Mouse (Mus musculus) neural tube, embryonic 13.5 days (tissue): ENCODE data around the gene Hdhd3. TPM values are rescaled to one million over a fixed set of nuclear protein-coding genes. Genes with fewer than 3 reads are reported as not detected.

Experiments used
- ATAC-seq: fragments of 200-750 bp; cut with Nextera tagmentation; 2 replicates; pipeline ENCODE4 v1.8.0; 2017; ENCODE audit warnings: low read depth, mild to moderate bottlenecking, moderate TSS enrichment, moderate library complexity
- H3K27ac ChIP-seq: fragments of 300-500 bp; sonication (generic); replicated peaks from 2 replicates; pipeline ENCODE4 v1.5.1; 2015; ENCODE audit warnings: moderate library complexity, mild to moderate bottlenecking, inconsistent platforms
- H3K27me3 ChIP-seq: fragments of 300-500 bp; sonication (generic); 2 replicates; pipeline ENCODE4 v1.6.1; 2015; ENCODE audit warnings: mild to moderate bottlenecking, inconsistent platforms
- H3K36me3 ChIP-seq: fragments of 300-500 bp; sonication (generic); 2 replicates; pipeline ENCODE4 v1.6.1; 2015; ENCODE audit warnings: mild to moderate bottlenecking, inconsistent platforms
- H3K4me1 ChIP-seq: fragments of 300-500 bp; sonication (generic); replicated peaks from 2 replicates; pipeline ENCODE4 v1.6.1; 2015; ENCODE audit warnings: inconsistent platforms
- H3K4me2 ChIP-seq: fragments of 300-500 bp; sonication (generic); 2 replicates; pipeline ENCODE4 v1.6.1; 2015; ENCODE audit warnings: inconsistent platforms, mild to moderate bottlenecking, moderate library complexity
- H3K4me3 ChIP-seq: fragments of 300-500 bp; sonication (generic); 2 replicates; pipeline ENCODE4 v1.5.1; 2015; ENCODE audit warnings: mild to moderate bottlenecking, inconsistent platforms
- H3K9ac ChIP-seq: fragments of 300-500 bp; sonication (generic); 2 replicates; pipeline ENCODE4 v1.6.1; 2015; ENCODE audit warnings: moderate library complexity, mild to moderate bottlenecking, inconsistent platforms
- H3K9me3 ChIP-seq: fragments of 300-500 bp; sonication (generic); 2 replicates; pipeline ENCODE4 v1.6.1; 2016; ENCODE audit warnings: inconsistent platforms
- WGBS: fragments of 180-500 bp; shearing (Covaris S2); methylation state at CpG from one replicate; pipeline ENCODE4 v1.1.7; 2015; 5-methylcytosine and 5-hydroxymethylcytosine counted together
- polyA plus RNA-seq: library from polyadenylated mRNA; unstranded; fragments of >200 nt; fragmentation: Nextera tagmentation; extraction: Ambion mirVana; gene quantifications from 2 replicates; pipeline ENCODE4 v1.2.1, GENCODE M21; 2015

Hdhd3 gene
- 13.1 and 14.2 TPM in 2 replicates for polyA plus RNA-seq

DNA sequence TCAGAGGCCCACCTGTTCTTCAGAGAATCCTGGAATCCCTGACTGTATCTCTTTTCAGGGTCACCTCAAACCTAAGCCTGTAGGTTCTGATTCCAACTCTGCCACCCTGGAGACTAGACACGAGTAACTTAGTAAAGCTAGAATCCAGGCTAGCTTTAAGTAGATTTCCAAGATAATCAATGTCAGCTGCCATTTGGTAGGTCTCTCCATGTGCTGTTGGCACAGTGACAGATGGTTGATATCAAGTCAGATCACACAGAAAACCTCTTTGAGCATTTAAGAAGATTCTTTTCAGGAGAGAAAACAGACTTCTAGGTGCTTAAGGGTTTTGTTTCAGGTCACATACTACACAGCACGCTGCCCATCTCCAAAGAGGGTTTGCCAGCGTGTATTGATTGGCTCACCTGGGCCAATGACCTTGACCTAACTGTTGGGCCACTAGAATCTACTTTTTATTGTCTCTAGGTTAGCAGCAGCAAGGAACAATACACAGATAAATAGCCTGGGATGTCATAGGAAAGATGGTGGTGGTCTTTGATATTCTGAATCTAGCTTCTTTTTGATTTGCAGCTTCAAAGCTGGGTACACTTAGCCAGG, at the start of gene Hdhd3:
TSS of gene Hdhd3 (minus strand) at position 94 of the 597 bp plus-strand sequence.
- no peaks in the 10 kb centered on the region for H3K9me3 ChIP-seq
- H3K36me3 ChIP-seq, result peaks cover 27% of the 10 kb centered on the region
- H3K4me1 ChIP-seq, result peaks cover 15% of the 10 kb centered on the region
- H3K4me3 ChIP-seq, result peak within 1 kb of the TSS; percentile 75
- H3K27ac ChIP-seq, result peak within 1 kb of the TSS; percentile 42; the same call in 1 of the 2 replicates
- H3K9ac ChIP-seq, result peak within 1 kb of the TSS; percentile 84
- WGBS, result 81% methylated on average over 3 of the region's 3 CpGs
- no peak for ATAC-seq
- peak within 1 kb of the TSS; percentile 66 for H3K4me2 ChIP-seq
- H3K27me3 ChIP-seq, result no peaks in the 10 kb centered on the region

DNA sequence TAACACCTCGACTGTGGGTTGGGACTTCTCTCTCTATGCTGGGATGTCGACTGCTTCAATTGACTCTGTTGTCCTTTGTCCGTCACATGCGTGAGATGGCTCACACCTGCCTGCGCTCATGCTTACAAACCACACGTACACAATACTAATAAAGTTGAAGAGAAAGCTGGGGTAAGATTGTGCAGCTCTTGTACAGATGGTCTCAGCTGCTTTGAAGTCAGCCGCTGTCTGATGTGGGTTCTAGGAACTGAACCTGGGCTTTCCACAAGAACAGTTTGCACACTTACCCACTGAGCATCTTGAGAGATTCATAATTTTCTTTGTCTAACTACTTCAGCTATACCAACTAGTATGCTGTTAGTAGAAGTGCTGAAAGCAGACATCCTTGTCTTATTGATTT, 48.7 kb upstream of the Hdhd3 start:
- Histone ChIP-seq H3K36me3 (no peaks in the 10 kb centered on the region), H3K4me2 (no peak overlapping the region), H3K4me3 (no peak overlapping the region), H3K27me3 (no peaks in the 10 kb centered on the region), H3K27ac (no peak overlapping the region), H3K9ac (no peak overlapping the region), H3K9me3 (no peaks in the 10 kb centered on the region), H3K4me1 (no peaks in the 10 kb centered on the region)
- no peak for ATAC-seq
- 89% methylated on average over 7 of the region's 7 CpGs for WGBS

DNA sequence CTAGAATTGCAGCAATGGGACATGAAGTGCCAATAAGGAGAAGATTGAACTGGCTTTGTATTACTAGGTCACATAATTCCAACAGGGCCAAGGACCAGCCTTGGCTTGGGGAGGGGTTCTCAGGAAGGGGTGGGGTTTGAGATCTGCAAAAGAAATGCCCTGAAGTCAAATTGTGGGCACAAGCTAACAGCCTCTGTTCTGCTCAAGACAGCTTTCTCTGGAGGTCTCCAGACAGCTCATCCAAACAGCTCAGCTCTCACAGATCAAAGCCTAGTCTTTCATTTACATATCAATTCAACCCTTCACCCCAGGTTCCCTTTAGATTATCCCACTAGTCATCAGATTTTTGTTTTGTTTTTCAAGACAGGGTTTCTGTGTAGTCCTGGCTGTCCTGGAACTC, 41.5 kb upstream of the Hdhd3 start:
- no peaks in the 10 kb centered on the region for H3K4me1 ChIP-seq
- no peaks in the 10 kb centered on the region for H3K9me3 ChIP-seq
- H3K4me3 ChIP-seq, result no peak overlapping the region
- H3K4me2 ChIP-seq, result no peak overlapping the region
- ATAC-seq, result no peak
- no peaks in the 10 kb centered on the region for H3K27me3 ChIP-seq
- H3K9ac ChIP-seq, result no peak overlapping the region
- no peaks in the 10 kb centered on the region for H3K36me3 ChIP-seq
- no peak overlapping the region for H3K27ac ChIP-seq

DNA sequence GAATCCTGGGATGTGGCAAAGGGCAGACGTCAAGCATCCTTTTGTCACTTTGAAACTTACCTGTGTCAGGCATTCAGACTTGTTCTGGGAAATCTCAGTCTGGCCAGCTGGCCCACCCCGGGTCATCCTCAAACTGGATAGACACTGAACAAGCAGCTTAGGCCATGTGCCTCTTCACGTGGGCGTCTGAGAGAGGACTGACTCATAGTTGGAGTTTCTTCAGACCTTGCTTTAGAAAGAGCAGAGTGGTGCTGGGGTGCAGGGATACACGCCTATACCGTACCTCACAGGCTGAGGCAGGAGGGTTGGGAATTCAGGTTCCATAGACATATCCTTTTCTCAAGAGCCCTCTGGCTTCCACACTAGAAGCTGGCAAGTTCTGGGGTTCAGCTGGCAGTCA, 40.5 kb upstream of the Hdhd3 start:
- Histone ChIP-seq H3K4me1 (no peaks in the 10 kb centered on the region), H3K36me3 (no peaks in the 10 kb centered on the region), H3K4me3 (no peak overlapping the region), H3K9ac (no peak overlapping the region), H3K27ac (no peak overlapping the region), H3K4me2 (no peak overlapping the region), H3K9me3 (no peaks in the 10 kb centered on the region), H3K27me3 (no peaks in the 10 kb centered on the region)
- WGBS, result 88% methylated on average over 6 of the region's 6 CpGs
- no peak for ATAC-seq

DNA sequence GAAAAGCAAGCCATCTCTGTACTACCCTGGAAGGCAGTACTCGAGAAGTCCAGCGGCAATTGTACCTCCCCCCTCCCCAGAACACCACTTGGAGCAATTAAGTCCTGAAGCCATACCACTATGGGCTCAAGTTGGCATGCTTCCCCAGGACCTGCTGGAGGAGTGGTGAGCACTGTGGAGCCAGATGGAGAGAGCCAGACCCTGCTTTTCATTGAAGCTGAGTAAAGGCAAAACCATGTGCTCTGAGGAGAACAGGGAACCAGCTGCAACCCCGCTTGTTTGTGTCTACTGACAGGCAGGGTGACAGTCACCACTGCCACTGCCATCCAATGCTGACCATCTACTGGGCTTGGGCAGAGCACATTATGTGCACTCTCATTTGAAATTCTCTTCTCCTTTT, 38.5 kb upstream of the Hdhd3 start:
- H3K4me1 ChIP-seq, result no peaks in the 10 kb centered on the region
- H3K4me3 ChIP-seq, result no peak overlapping the region
- ATAC-seq, result no peak
- no peak overlapping the region for H3K4me2 ChIP-seq
- H3K9me3 ChIP-seq, result no peaks in the 10 kb centered on the region
- no peak overlapping the region for H3K9ac ChIP-seq
- WGBS, result 68% methylated on average over 3 of the region's 3 CpGs
- H3K27me3 ChIP-seq, result no peaks in the 10 kb centered on the region
- no peaks in the 10 kb centered on the region for H3K36me3 ChIP-seq
- no peak overlapping the region for H3K27ac ChIP-seq

DNA sequence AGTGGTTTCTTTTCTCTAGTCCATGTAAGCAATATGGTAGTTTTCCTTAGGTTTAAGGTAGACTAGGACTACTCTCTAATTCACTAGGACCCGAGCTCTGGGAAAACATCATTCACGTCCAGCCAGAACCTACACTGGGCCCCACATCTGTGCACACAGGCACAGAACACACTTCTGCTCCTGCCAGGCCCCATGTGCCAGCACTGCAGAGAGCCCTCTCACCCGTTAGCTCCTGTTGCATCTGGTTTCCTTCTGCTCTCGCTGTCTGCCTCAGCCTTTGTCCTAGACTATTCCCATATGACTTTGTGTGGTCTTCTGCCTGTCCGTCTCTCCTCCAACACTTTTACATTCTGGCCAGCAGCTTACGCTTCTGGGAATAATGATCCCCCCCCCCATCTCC, 30.5 kb upstream of the Hdhd3 start:
- H3K36me3 ChIP-seq, result no peaks in the 10 kb centered on the region
- no peak overlapping the region for H3K27ac ChIP-seq
- H3K4me2 ChIP-seq, result no peak overlapping the region
- no peak for ATAC-seq
- WGBS, result 72% methylated on average over 6 of the region's 6 CpGs
- H3K9me3 ChIP-seq, result no peaks in the 10 kb centered on the region
- no peak overlapping the region for H3K4me3 ChIP-seq
- H3K4me1 ChIP-seq, result no peaks in the 10 kb centered on the region
- H3K27me3 ChIP-seq, result no peaks in the 10 kb centered on the region
- no peak overlapping the region for H3K9ac ChIP-seq

DNA sequence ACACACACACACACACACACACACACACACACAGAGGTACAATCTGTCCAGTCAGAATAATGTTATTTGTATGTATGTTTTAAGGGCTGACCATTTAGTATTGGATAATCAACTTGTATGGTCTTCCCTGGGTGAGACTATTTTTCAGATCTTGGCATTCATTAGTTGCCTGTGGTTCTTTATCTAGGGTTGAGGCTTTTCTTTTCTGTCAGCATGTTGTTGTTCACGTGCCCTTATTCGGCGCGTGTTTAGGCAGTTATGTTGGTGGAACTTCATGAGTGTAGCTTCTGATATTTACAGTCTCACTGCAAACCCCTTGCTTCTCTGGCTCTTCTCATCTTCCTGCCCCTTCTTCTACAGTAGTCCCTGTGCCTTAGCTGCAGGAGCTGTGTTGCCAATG, 24.4 kb upstream of the Hdhd3 start:
- Histone ChIP-seq H3K4me3 (no peak overlapping the region), H3K27ac (no peak overlapping the region), H3K4me1 (peaks cover 11% of the 10 kb centered on the region), H3K27me3 (no peaks in the 10 kb centered on the region), H3K4me2 (no peak overlapping the region), H3K9ac (no peak overlapping the region), H3K36me3 (peaks cover 9% of the 10 kb centered on the region; the same call in 1 of the 2 replicates), H3K9me3 (no peaks in the 10 kb centered on the region)
- 87% methylated on average over 4 of the region's 4 CpGs for WGBS
- ATAC-seq, result no peak

DNA sequence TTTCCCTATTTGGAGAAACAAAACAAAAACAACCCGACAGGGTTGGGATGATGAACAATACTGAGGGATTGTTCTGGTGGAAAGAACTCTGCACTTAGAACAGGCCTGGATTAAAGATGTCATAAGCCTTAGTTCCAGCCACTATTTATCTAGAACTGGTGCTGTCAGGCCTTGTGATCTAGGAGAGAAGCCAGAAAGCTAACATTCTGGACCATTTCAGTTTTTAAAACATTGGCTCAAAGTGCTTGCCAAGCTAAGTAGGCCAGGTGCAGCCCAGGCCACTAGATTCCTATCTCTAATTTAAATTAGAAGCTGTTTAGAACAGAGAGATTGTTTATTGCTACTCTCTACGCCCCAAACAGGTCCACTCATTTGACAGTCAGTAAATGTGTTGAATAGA, 23.0 kb upstream of the Hdhd3 start:
- Histone ChIP-seq H3K27me3 (no peaks in the 10 kb centered on the region), H3K4me3 (no peak overlapping the region), H3K4me2 (no peak overlapping the region), H3K9me3 (no peaks in the 10 kb centered on the region), H3K4me1 (peaks cover 11% of the 10 kb centered on the region), H3K27ac (no peak overlapping the region), H3K9ac (no peak overlapping the region), H3K36me3 (peaks cover 10% of the 10 kb centered on the region; the same call in 1 of the 2 replicates)
- 61% methylated on average over 2 of the region's 2 CpGs for WGBS
- no peak for ATAC-seq

DNA sequence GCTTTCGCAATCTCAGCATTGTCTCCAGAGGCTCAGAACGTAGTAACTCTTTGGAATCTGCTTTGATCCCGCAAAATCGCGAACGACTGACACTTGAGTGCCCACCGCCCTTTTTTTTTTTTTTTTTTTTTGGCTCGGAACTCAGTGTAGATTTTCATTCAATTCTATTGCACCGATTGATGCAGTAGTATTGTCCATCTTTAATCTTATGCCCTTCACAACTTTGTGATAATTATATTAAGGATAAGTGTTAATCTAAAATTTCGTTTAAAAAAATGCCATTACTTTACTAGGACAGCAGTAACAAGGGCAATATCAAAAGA, 22.2 kb upstream of the Hdhd3 start:
- Histone ChIP-seq H3K9ac (peak overlapping the region; percentile 57), H3K4me1 (peaks cover 11% of the 10 kb centered on the region), H3K27me3 (no peaks in the 10 kb centered on the region), H3K4me2 (peak overlapping the region; percentile 50), H3K9me3 (no peaks in the 10 kb centered on the region), H3K27ac (no peak overlapping the region), H3K4me3 (peak overlapping the region; percentile 82), H3K36me3 (peaks cover 10% of the 10 kb centered on the region; the same call in 1 of the 2 replicates)
- WGBS, result 2% methylated on average over 10 of the region's 10 CpGs
- no peak for ATAC-seq

DNA sequence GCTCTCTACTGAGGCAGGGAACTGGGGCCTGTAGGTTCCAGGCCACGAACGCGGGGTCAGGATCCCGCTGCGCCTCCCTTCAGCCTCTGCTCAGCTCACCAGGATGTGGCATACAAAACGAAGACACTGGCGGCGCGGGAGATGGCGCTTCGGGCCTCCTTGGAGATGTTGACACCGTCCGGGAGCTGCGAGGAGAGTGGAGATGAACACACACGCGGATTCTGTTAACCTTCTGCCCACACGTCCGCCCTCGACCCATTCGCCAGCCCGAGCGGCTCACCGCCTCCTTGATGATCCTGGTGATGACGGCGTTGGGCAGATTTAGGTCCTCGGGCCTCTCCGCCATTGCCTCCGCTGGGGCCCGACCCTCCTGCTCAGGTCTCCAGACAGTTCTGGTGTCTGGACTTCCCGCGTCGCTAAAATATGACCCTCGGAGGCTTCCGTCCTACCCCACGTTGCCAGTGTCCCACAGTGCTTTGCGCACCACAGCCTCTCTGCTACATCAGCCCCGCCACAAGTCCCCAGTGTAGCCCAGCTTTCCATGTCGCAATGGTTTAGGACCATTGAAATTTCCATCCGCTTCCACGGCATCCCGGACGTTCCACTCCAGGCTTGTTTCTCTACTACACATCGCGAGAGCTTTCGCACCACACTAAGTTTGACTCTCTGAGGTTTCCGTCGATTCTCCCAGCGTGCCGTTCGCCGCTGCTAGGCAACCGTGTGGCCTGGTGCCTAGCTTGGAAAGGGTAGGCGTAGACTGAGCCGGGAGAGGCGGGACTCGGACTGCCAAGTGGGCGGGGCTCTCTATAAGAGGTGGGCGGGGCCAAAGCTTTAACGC, 21.6 kb upstream of the Hdhd3 start, which contains the start of the genes Pole3 and 4933430I17Rik:
TSS of gene Pole3 (minus strand) at position 418 of the 838 bp plus-strand sequence.
TSS of gene 4933430I17Rik (plus strand) at position 719 of the 838 bp plus-strand sequence.
- ATAC-seq, result peak; percentile 98
- no peaks in the 10 kb centered on the region for H3K9me3 ChIP-seq

DNA sequence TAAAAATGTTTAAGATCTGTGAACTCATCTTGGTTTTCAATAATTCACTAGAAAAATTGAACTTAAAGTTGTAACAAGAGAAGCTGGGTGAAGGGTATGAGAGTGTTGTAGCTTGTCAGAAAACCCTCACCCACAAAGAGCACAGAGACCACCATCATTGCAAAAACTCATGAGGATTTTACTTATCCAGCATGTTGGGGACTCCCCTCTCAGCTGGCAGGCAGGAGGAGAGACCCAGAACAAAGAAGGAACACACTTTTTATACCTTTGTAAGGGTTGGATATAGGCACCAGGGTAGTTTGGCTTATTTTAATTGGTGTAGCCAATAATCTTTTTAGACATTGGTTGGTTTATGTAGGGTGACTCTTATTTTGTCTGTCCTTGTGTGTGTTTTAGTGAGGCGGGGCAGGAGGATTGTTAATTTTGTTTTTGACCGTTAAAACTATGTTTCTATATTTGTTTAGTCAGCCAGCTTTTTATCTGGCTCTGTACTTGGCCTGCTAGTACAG, 17.7 kb upstream of the Hdhd3 start:
- ATAC-seq, result no peak
- Histone ChIP-seq H3K4me1 (peaks cover 30% of the 10 kb centered on the region), H3K4me3 (no peak overlapping the region), H3K27me3 (no peaks in the 10 kb centered on the region), H3K27ac (no peak overlapping the region), H3K9me3 (no peaks in the 10 kb centered on the region), H3K36me3 (peaks cover 10% of the 10 kb centered on the region; the same call in 1 of the 2 replicates), H3K9ac (no peak overlapping the region), H3K4me2 (no peak overlapping the region; the same call in 1 of the 2 replicates)
- WGBS, result 93% methylated on average over 2 of the region's 2 CpGs

More for the DNA sequence above, 21.6 kb upstream of the Hdhd3 start, which contains the start of the genes Pole3 and 4933430I17Rik:
- Histone ChIP-seq H3K9ac (peak within 1 kb of the TSS; percentile 79), H3K4me2 (peak within 1 kb of the TSS; percentile 94), H3K4me3 (peak within 1 kb of the TSS; percentile 82), H3K36me3 (peaks cover 10% of the 10 kb centered on the region; the same call in 1 of the 2 replicates), H3K27ac (peak within 1 kb of the TSS; percentile 94), H3K4me1 (peaks cover 11% of the 10 kb centered on the region), H3K27me3 (no peaks in the 10 kb centered on the region)
- under 1% methylated on average over 59 of the region's 59 CpGs for WGBS

DNA sequence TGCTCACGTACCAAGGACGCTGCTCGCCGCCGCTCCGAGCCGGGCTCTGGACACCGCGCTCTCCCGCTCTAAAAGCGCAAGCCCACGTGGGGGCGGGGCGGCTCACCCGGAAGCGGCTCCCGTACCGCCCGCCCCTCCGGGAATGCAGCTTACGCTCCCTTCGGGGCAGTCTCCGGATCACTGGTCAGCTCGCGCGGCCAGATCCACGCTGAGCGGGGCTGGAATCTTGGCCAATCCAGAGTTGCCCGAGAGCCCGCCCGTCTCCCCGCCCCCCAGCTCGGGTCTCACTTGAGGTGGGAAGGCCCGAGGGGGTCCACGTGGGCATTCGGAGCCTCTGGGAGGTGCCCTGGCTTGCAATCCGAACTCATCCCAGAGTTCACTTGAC, 16.6 kb upstream of the Hdhd3 start, which contains the start of gene Alad:
TSS of gene Alad (minus strand) at position 70 of the 385 bp plus-strand sequence.
- WGBS, result 0% methylated on average over 37 of the region's 37 CpGs
- H3K9me3 ChIP-seq, result no peaks in the 10 kb centered on the region
- peak within 1 kb of the TSS; percentile 70 for H3K4me3 ChIP-seq
- ATAC-seq, result peak; percentile 80
- peak within 1 kb of the TSS; percentile 72 for H3K4me2 ChIP-seq
- peak within 1 kb of the TSS; percentile 86 for H3K9ac ChIP-seq
- no peaks in the 10 kb centered on the region for H3K27me3 ChIP-seq
- H3K27ac ChIP-seq, result peak within 1 kb of the TSS; percentile 81
- peaks cover 10% of the 10 kb centered on the region; the same call in 1 of the 2 replicates for H3K36me3 ChIP-seq
- H3K4me1 ChIP-seq, result peaks cover 36% of the 10 kb centered on the region
